Mouse (Mus musculus) E14TG2a.4 (cell line): ENCODE data around the gene Psmb6.
A peak's percentile ranks its signal among the peaks of the same experiment; 100 is the strongest.

Source experiments
- H3K27me3 ChIP-seq: 2 replicates; pipeline ENCODE4 v1.6.1; 2014; ENCODE audit warnings: low read length, control low read depth; ENCODE audit not compliant: insufficient read depth
- H3K36me3 ChIP-seq: 2 replicates; pipeline ENCODE4 v1.6.1; 2014; ENCODE audit warnings: low read length, control low read depth; ENCODE audit not compliant: insufficient read depth
- H3K4me1 ChIP-seq: replicated peaks from 2 replicates; pipeline ENCODE4 v1.6.1; 2014; ENCODE audit warnings: low read depth, low read length, control low read depth
- H3K4me3 ChIP-seq: replicated peaks from 2 replicates; pipeline ENCODE4 v1.5.1; 2014; ENCODE audit warnings: mild to moderate bottlenecking, low read length
- H3K9me3 ChIP-seq: 2 replicates; pipeline ENCODE4 v1.6.1; 2014; ENCODE audit warnings: low read length, control low read depth
- CTCF ChIP-seq: conservative IDR thresholded peaks from 2 replicates; pipeline ENCODE4 v1.5.1; 2014; ENCODE audit warnings: low read length
- NANOG ChIP-seq: IDR thresholded peaks from 2 replicates; pipeline ENCODE4 v1.6.1; 2014; ENCODE audit warnings: borderline replicate concordance, low read length, mixed read lengths
- POU5F1 ChIP-seq: IDR thresholded peaks from 2 replicates; pipeline ENCODE4 v1.6.1; 2014; ENCODE audit warnings: low read length, borderline replicate concordance

Psmb6 gene

DNA sequence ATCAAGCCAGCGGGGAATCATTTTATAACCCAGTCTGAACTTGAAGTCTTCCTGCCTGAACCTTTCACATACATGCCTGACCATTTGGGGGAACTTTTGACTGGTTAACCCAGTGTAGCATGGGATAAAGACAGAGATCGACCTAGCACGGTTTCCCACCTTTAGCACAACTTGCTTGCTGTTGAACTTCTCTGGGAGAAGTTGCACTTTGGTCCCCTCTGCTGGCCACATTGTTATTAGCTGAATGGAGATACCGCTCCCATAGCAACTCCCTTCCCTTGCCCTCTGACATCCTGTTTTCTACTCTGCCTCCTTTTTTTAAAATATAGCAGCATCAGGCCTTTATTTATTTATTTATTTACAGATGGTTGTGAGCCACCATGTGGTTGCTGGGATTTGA is 18.8 kb upstream of the Psmb6 start:
- H3K36me3 ChIP-seq: no peaks in the 10 kb centered on the region
- no peak for TF ChIP-seq POU5F1
- peak; percentile 33 for TF ChIP-seq CTCF

DNA sequence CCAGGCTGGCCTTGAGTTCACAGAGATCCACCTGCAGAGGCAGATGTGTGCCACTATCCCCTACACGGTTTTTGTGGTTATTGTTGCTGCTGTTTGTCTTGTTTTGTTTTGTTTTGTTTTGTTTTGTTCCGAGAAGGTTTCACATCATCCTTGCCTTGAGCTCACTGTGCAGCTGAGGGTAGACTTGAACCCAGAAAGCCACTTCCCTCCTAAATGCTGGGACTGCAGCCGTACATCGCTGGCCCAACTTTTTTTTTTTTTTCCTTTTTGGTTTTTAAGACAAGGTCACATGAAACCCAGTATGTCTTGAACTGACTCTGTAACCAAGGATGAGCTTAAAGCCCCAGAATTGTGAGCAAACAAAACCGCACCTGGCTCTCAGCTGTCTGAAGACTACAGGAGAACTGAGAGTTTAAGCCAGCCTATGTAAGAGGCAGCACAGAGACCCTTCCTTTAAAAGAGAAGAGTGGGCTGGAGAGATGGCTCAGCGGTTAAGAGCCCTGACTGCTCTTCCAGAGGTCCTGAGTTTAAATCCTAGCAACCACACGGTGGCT is 18.1 kb upstream of the Psmb6 start:
- Histone ChIP-seq H3K27me3 (peaks cover 8% of the 10 kb centered on the region), H3K4me1 (peaks cover 42% of the 10 kb centered on the region), H3K9me3 (no peaks in the 10 kb centered on the region), H3K4me3 (no peak overlapping the region), H3K36me3 (no peaks in the 10 kb centered on the region)
- TF ChIP-seq POU5F1 (no peak), NANOG (no peak), CTCF (no peak)

More for the DNA sequence above, 18.8 kb upstream of the Psmb6 start:
- Histone ChIP-seq H3K4me1 (peaks cover 42% of the 10 kb centered on the region), H3K4me3 (no peak overlapping the region), H3K27me3 (peaks cover 8% of the 10 kb centered on the region), H3K9me3 (no peaks in the 10 kb centered on the region)

DNA sequence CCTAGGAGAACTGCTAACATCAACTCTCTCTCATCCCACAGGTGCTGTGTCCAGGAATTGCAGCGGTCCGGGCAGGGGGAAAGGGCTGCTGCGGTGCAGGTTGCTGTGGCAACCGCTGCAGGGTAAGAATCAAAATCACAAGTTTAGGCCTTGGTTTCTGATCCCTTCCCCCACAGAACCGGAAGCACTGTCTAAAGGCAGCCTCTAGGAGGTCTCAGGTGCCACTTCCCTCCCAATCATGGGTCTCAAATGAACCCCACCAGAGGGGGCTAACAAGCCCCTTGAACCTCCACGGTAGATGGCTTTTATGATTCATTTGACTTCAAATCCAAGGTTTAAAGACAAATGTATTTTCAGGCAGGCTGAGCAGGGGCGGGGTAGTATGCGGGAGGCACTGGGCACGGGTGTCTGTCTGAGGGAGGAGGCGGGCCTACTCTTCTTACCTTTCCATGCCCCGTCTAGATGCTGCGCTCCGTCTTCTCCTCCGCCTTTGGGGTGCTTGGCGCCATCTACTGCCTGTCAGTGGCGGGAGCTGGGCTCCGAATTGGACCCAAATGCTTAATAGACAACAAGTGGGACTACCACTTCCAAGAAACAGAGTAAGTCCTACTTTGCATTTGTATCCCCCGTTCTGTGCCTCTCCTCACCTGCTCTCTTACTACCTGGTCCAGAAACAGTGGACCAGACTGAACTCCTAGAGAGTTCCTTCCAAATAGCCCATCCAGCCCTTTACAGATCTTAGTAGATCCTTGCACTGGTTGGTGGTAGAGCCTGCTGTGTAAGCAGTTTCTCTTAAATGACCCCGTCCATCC is 15.2 kb upstream of the Psmb6 start:
- TF ChIP-seq CTCF (peak; percentile 38), POU5F1 (no peak)
- Histone ChIP-seq H3K9me3 (no peaks in the 10 kb centered on the region), H3K27me3 (peaks cover 16% of the 10 kb centered on the region), H3K4me3 (peak overlapping the region; percentile 59), H3K36me3 (no peaks in the 10 kb centered on the region), H3K4me1 (peaks cover 43% of the 10 kb centered on the region)

- no peak overlapping the region for H3K4me3 ChIP-seq
- no peaks in the 10 kb centered on the region for H3K9me3 ChIP-seq
- peaks cover 9% of the 10 kb centered on the region; the same call in 1 of the 2 replicates for H3K27me3 ChIP-seq
- peaks cover 30% of the 10 kb centered on the region for H3K4me1 ChIP-seq
- TF ChIP-seq CTCF (no peak), POU5F1 (no peak), NANOG (no peak)
- no peaks in the 10 kb centered on the region for H3K36me3 ChIP-seq
Observed at GRCm38 (mm10) chr11:70511242-70511641, 13.9 kb upstream of the Psmb6 start.

GRCm38 (mm10) chr11:70511825-70512224 is 13.3 kb upstream of the Psmb6 start:
- no peak overlapping the region for H3K4me3 ChIP-seq
- peaks cover 28% of the 10 kb centered on the region for H3K4me1 ChIP-seq
- no peaks in the 10 kb centered on the region for H3K9me3 ChIP-seq
- peaks cover 9% of the 10 kb centered on the region; the same call in 1 of the 2 replicates for H3K27me3 ChIP-seq
- no peaks in the 10 kb centered on the region for H3K36me3 ChIP-seq
- no peak for TF ChIP-seq CTCF
- no peak for TF ChIP-seq POU5F1
- TF ChIP-seq NANOG: no peak

GRCm38 (mm10) chr11:70512709-70513342 is 12.3 kb upstream of the Psmb6 start:
- no peak overlapping the region for H3K4me3 ChIP-seq
- H3K27me3 ChIP-seq: peaks cover 9% of the 10 kb centered on the region; the same call in 1 of the 2 replicates
- no peaks in the 10 kb centered on the region for H3K36me3 ChIP-seq
- H3K9me3 ChIP-seq: no peaks in the 10 kb centered on the region
- TF ChIP-seq NANOG: no peak
- TF ChIP-seq POU5F1: no peak
- TF ChIP-seq CTCF: no peak
- peaks cover 28% of the 10 kb centered on the region for H3K4me1 ChIP-seq

DNA sequence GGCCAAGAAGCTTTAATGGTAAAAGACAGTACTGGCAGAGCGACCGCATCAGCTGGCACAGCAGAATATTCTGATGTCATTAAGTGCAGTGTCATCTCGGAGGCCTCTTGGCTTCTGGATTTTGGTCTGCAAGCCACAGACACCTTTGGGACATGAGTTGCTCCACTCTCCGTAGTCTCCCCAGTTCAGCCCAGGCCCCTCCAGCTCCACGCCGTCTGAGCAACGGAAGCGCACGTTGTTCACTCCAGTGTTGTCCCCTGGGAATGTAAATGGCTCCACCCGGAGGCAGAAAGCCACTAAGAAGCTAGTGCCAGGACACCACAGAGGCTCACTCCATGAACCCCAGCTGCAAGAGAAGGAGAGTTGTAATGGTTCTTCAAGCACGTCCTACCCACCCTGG is 11.6 kb upstream of the Psmb6 start:
- Histone ChIP-seq H3K27me3 (peaks cover 11% of the 10 kb centered on the region; the same call in 1 of the 2 replicates), H3K4me3 (no peak overlapping the region), H3K36me3 (no peaks in the 10 kb centered on the region), H3K9me3 (no peaks in the 10 kb centered on the region), H3K4me1 (peaks cover 28% of the 10 kb centered on the region)
- TF ChIP-seq CTCF: no peak
- no peak for TF ChIP-seq POU5F1
- TF ChIP-seq NANOG: no peak

DNA sequence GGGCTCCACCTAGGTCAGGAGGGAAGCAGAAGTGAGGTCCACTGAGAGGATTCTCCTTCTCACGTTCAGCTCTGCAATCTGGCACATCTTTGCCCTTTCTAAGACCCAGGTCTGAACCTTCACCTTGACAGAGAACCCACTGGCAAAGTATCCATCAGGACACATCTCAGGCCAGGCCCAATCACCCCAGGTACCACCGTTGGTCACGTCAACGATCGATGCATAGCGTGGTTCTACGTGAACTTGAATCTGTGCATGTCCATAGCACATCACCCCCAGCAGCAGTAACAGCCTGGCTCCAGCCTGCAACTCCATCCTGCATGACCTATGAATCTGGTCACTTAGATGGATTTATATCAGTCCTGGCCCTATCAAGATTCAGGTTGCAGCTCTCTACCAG is 10.9 kb upstream of the Psmb6 start, which contains the start of gene Vmo1:
Gene Vmo1, minus strand, starts transcription at position 329 of the 400 bp plus-strand sequence.
- no peak for TF ChIP-seq NANOG
- TF ChIP-seq CTCF: no peak
- TF ChIP-seq POU5F1: no peak
- Histone ChIP-seq H3K4me1 (peaks cover 33% of the 10 kb centered on the region), H3K9me3 (no peaks in the 10 kb centered on the region), H3K27me3 (peaks cover 18% of the 10 kb centered on the region), H3K4me3 (no peak within 1 kb of the TSS), H3K36me3 (no peaks in the 10 kb centered on the region)
